Mouse (Mus musculus): Measurements from ENCODE around the gene Zfp410.

GRCm38 (mm10) chr12:84278901-84279300 is 37.8 kb upstream of the Zfp410 start:
- TF ChIP-seq CTCF (IDR thresholded peaks at IDR 0.05; ENCODE audit: borderline replicate concordance, extremely low read depth, insufficient read depth, insufficient read length) (no peak), POLR2A (IDR thresholded peaks at IDR 0.05; ENCODE audit: borderline replicate concordance, extremely low read depth, insufficient read depth, insufficient read length, poor library complexity, severe bottlenecking) (no peak)

Measured in brain, embryonic 14.5 days (tissue).